Mouse (Mus musculus) liver, embryonic 15.5 days (tissue): ENCODE measurements around the gene Zfp592. TPM values are rescaled to one million over a fixed set of nuclear protein-coding genes. Genes with fewer than 3 reads are reported as not detected.

Experiments used
- ATAC-seq: fragments of 200-750 bp; cut with Nextera tagmentation; 2 replicates; pipeline ENCODE4 v1.8.0; 2017; ENCODE audit warnings: moderate number of reproducible peaks, mild to moderate bottlenecking, moderate library complexity; ENCODE audit not compliant: insufficient read depth
- H3K27ac ChIP-seq: fragments of 300-500 bp; sonication (generic); replicated peaks from 2 replicates; pipeline ENCODE4 v1.5.1; 2015; ENCODE audit warnings: mild to moderate bottlenecking, inconsistent platforms
- H3K27me3 ChIP-seq: fragments of 300-500 bp; sonication (generic); 2 replicates; pipeline ENCODE4 v1.6.1; 2015; ENCODE audit warnings: mild to moderate bottlenecking, inconsistent platforms
- H3K36me3 ChIP-seq: fragments of 300-500 bp; sonication (generic); replicated peaks from 2 replicates; pipeline ENCODE4 v1.6.1; 2015; ENCODE audit warnings: moderate library complexity, mild to moderate bottlenecking, inconsistent platforms
- H3K4me1 ChIP-seq: fragments of 300-500 bp; sonication (generic); replicated peaks from 2 replicates; pipeline ENCODE4 v1.6.1; 2015; ENCODE audit warnings: inconsistent platforms
- H3K4me2 ChIP-seq: fragments of 300-500 bp; sonication (generic); 2 replicates; pipeline ENCODE4 v1.6.1; 2015; ENCODE audit warnings: moderate library complexity, mild to moderate bottlenecking, inconsistent platforms
- H3K4me3 ChIP-seq: fragments of 300-500 bp; sonication (generic); replicated peaks from 2 replicates; pipeline ENCODE4 v1.5.1; 2015; ENCODE audit warnings: mild to moderate bottlenecking, inconsistent platforms
- H3K9ac ChIP-seq: fragments of 300-500 bp; sonication (generic); 2 replicates; pipeline ENCODE4 v1.6.1; 2015; ENCODE audit warnings: moderate library complexity, mild to moderate bottlenecking, inconsistent platforms
- H3K9me3 ChIP-seq: fragments of 300-500 bp; sonication (generic); replicated peaks from 2 replicates; pipeline ENCODE4 v1.6.1; 2016; ENCODE audit warnings: inconsistent platforms
- WGBS: fragments of 180-500 bp; shearing (Covaris S2); methylation state at CpG from one replicate; pipeline ENCODE4 v1.1.7; 2015; ENCODE audit warnings: mixed read lengths; ENCODE audit not compliant: insufficient replicate concordance; 5-methylcytosine and 5-hydroxymethylcytosine counted together
- polyA plus RNA-seq: library from polyadenylated mRNA; unstranded; fragments of >200 nt; fragmentation: Nextera tagmentation; extraction: Ambion mirVana; gene quantifications from 2 replicates; pipeline ENCODE4 v1.2.1, GENCODE M21; 2015

Gene Zfp592
- polyA plus RNA-seq, 1 experiment from 2014 or later = 5.5 TPM

DNA sequence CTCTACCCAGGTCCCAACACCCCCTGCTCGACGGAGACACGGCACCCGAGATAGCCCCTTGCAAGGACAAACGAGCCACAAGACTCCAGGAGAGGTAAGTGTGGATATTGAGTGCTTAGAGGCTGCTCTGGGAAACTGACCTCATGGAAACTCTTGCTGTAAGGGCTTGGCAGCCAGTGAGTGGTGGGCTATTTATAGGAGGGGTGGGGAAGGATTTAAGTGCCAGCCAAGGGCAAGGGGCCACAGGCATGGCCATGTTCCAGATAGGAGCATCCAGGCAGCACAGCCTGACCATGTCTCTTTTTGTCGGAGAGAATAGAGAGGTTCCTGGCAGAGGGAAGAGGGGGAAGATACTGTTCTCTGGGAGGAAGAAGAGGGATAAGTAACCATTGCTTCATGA lies 85.3 kb downstream of the Zfp592 start:
- ATAC-seq = no peak
- 64% methylated on average over 6 of the region's 6 CpGs for WGBS
- Histone ChIP-seq H3K27me3 (peaks cover 4% of the 10 kb centered on the region; the same call in 1 of the 2 replicates), H3K9ac (no peak overlapping the region), H3K27ac (no peak overlapping the region), H3K4me2 (no peak overlapping the region), H3K36me3 (no peaks in the 10 kb centered on the region), H3K4me1 (peaks cover 19% of the 10 kb centered on the region), H3K9me3 (no peaks in the 10 kb centered on the region), H3K4me3 (no peak overlapping the region)

GRCm38 (mm10) chr7:81093420-81093965 lies 100.0 kb downstream of the Zfp592 start:
- Histone ChIP-seq H3K36me3 (no peaks in the 10 kb centered on the region), H3K4me3 (no peak overlapping the region), H3K9me3 (no peaks in the 10 kb centered on the region), H3K27ac (no peak overlapping the region), H3K9ac (no peak overlapping the region), H3K4me1 (peaks cover 8% of the 10 kb centered on the region; the same call in 1 of the 2 replicates), H3K27me3 (no peaks in the 10 kb centered on the region; the same call in 1 of the 2 replicates), H3K4me2 (no peak overlapping the region)
- 62% methylated on average over 18 of the region's 18 CpGs for WGBS
- no peak for ATAC-seq

- Histone ChIP-seq H3K4me3 (no peak overlapping the region), H3K9me3 (no peaks in the 10 kb centered on the region), H3K27me3 (no peaks in the 10 kb centered on the region; the same call in 1 of the 2 replicates), H3K9ac (no peak overlapping the region), H3K36me3 (no peaks in the 10 kb centered on the region), H3K4me1 (peaks cover 8% of the 10 kb centered on the region; the same call in 1 of the 2 replicates), H3K27ac (no peak overlapping the region), H3K4me2 (no peak overlapping the region)
- 47% methylated on average over 6 of the region's 6 CpGs for WGBS
- ATAC-seq = no peak
Observed at GRCm38 (mm10) chr7:81094104-81094757, 100.8 kb downstream of the Zfp592 start.

Other genes with a start within 250 kb of the Zfp592 start
- gene Iqgap1, start 167.7 kb upstream of the Zfp592 start, polyA plus RNA-seq = 14.4 and 15.5 TPM in 2 replicates
- gene Zscan2, start 132.8 kb upstream of the Zfp592 start, polyA plus RNA-seq = 0.26 and 0.45 TPM in 2 replicates
- 13.2 and 13.7 TPM in 2 replicates for gene Wdr73, start 92.4 kb upstream of the Zfp592 start, polyA plus RNA-seq
- 0.93 and 1.3 TPM in 2 replicates for gene Nmb, start 88.6 kb upstream of the Zfp592 start, polyA plus RNA-seq
- gene Sec11a, start 45.9 kb upstream of the Zfp592 start, polyA plus RNA-seq = 96.7 and 103 TPM in 2 replicates
- gene Alpk3, start 63.9 kb downstream of the Zfp592 start, polyA plus RNA-seq = 0.20 and 0.23 TPM in 2 replicates
- 1.0 and 1.1 TPM in 2 replicates for gene Slc28a1, start 121.1 kb downstream of the Zfp592 start, polyA plus RNA-seq
- 1.8 and 2.2 TPM in 2 replicates for gene Pde8a, start 219.9 kb downstream of the Zfp592 start, polyA plus RNA-seq